Comparison of ENCODE assay signal across 8 mouse cellular contexts in the genomic region with DNA sequence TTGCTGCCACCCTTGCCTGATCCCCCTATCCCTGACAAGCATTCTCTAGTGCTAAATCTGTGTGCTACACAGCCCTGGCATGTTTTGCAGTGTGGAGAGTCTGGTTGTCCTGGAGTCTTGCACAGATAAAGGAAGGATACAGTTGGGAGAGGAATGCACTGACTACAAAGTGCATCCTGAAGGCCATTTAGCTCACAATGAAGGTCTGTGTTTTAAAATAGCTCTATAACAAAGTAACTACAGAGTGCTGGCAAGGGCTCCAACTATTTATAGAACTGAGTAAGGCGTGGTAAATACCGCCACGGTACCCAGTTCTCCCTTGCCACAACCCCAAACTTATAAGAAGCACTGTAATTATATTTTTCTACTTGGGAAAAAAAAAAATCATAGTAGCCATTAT.
DNase-seq lines count a peak whose midpoint lies in the region; ATAC-seq and TF ChIP-seq lines count a peak whose summit lies in the region.

No protein-coding gene starts in this region.

- no peak overlapping the region for H3K4me2 ChIP-seq in midbrain, embryonic 15.5 days
- H3K4me2 ChIP-seq in midbrain, embryonic 13.5 days (replicated peaks), result no peak overlapping the region
- H3K4me2 ChIP-seq in heart, embryonic 16.5 days (ENCODE audit: low read depth, low read length), result peak overlapping the region; percentile 50
- H3K4me2 ChIP-seq in stomach, embryonic 15.5 days, result no peak overlapping the region

- no peaks in the 10 kb centered on the region for H3K36me3 ChIP-seq in midbrain, embryonic 15.5 days (replicated peaks)
- no peaks in the 10 kb centered on the region for H3K36me3 ChIP-seq in midbrain, embryonic 13.5 days
- H3K36me3 ChIP-seq in heart, embryonic 16.5 days (ENCODE audit: control insufficient read depth, insufficient read depth), result no peaks in the 10 kb centered on the region
- H3K36me3 ChIP-seq in stomach, embryonic 15.5 days, result no peaks in the 10 kb centered on the region

- no peaks in the 10 kb centered on the region for H3K27me3 ChIP-seq in midbrain, embryonic 15.5 days (replicated peaks)
- no peaks in the 10 kb centered on the region for H3K27me3 ChIP-seq in midbrain, embryonic 13.5 days
- H3K27me3 ChIP-seq in heart, embryonic 16.5 days (ENCODE audit: control insufficient read depth, insufficient read depth, low read length), result no peaks in the 10 kb centered on the region
- no peaks in the 10 kb centered on the region for H3K27me3 ChIP-seq in stomach, embryonic 15.5 days (replicated peaks)

- H3K27ac ChIP-seq in gastrocnemius, adult 2 months, result peak overlapping the region; percentile 83
- no peak overlapping the region for H3K27ac ChIP-seq in midbrain, embryonic 15.5 days
- no peak overlapping the region for H3K27ac ChIP-seq in midbrain, embryonic 13.5 days
- H3K27ac ChIP-seq in heart, embryonic 16.5 days (ENCODE audit: low read length), result peak overlapping the region; percentile 92
- H3K27ac ChIP-seq in stomach, embryonic 15.5 days, result peak overlapping the region; percentile 3; the same call in 1 of the 2 replicates

- DNase-seq in gastrocnemius, adult 2 months, result no peak
- no peak for DNase-seq in gastrocnemius, postnatal 36 days
- DNase-seq in embryo, embryonic 10 days (ENCODE audit: low spot score), result no peak
- no peak for DNase-seq in yolk sac, embryonic 10.5 days (ENCODE audit: low spot score)

- intact Hi-C loops in gastrocnemius, adult 2 months (cut with DNase I), result no loop called here
- intact Hi-C loops in gastrocnemius, postnatal 36 days (cut with DNase I), result no loop called here

- no peaks in the 10 kb centered on the region for H3K9me3 ChIP-seq in midbrain, embryonic 15.5 days
- H3K9me3 ChIP-seq in midbrain, embryonic 13.5 days, result no peaks in the 10 kb centered on the region
- H3K9me3 ChIP-seq in heart, embryonic 16.5 days (replicated peaks; ENCODE audit: control insufficient read depth, low read length), result no peaks in the 10 kb centered on the region
- H3K9me3 ChIP-seq in stomach, embryonic 15.5 days, result no peaks in the 10 kb centered on the region

- H3K9ac ChIP-seq in midbrain, embryonic 15.5 days, result no peak overlapping the region
- no peak overlapping the region for H3K9ac ChIP-seq in midbrain, embryonic 13.5 days (replicated peaks)
- no peak overlapping the region; the same call in none of the 2 replicates for H3K9ac ChIP-seq in heart, embryonic 16.5 days (ENCODE audit: low read length)
- H3K9ac ChIP-seq in stomach, embryonic 15.5 days, result no peak overlapping the region

- ATAC-seq in midbrain, embryonic 15.5 days (replicated peaks), result 0 out of 2 replicates have a peak, but pooled peaks have one; percentile 40
- no peak for ATAC-seq in midbrain, embryonic 13.5 days
- ATAC-seq in heart, embryonic 16.5 days (replicated peaks; ENCODE audit: extremely low read depth, insufficient read depth, low FRiP score), result peak; percentile 93
- ATAC-seq in stomach, embryonic 15.5 days (ENCODE audit: insufficient read depth, low FRiP score, low read depth), result no peak

- H3K4me3 ChIP-seq in gastrocnemius, adult 2 months, result peak overlapping the region; percentile 41
- no peak overlapping the region for H3K4me3 ChIP-seq in midbrain, embryonic 15.5 days
- H3K4me3 ChIP-seq in midbrain, embryonic 13.5 days (replicated peaks), result no peak overlapping the region
- no peak overlapping the region for H3K4me3 ChIP-seq in heart, embryonic 16.5 days (ENCODE audit: low read length)
- H3K4me3 ChIP-seq in stomach, embryonic 15.5 days (replicated peaks), result no peak overlapping the region

- 0 out of 2 replicates have a peak, but pooled peaks cover 7% of the 10 kb centered on the region for H3K4me1 ChIP-seq in midbrain, embryonic 15.5 days
- H3K4me1 ChIP-seq in midbrain, embryonic 13.5 days (replicated peaks), result peaks cover 6% of the 10 kb centered on the region; the same call in 1 of the 2 replicates
- peaks cover 43% of the 10 kb centered on the region for H3K4me1 ChIP-seq in heart, embryonic 16.5 days (ENCODE audit: control insufficient read depth, insufficient read depth, low read length)
- H3K4me1 ChIP-seq in stomach, embryonic 15.5 days, result no peaks in the 10 kb centered on the region

- TF ChIP-seq CTCF in gastrocnemius, adult 2 months (IDR thresholded peaks at IDR 0.05), result no peak

- 79% methylated on average over 3 of the region's 3 CpGs for WGBS in midbrain, embryonic 15.5 days
- WGBS in midbrain, embryonic 13.5 days, result 86% methylated on average over 3 of the region's 3 CpGs
- WGBS in heart, embryonic 16.5 days, result 16% methylated on average over 3 of the region's 3 CpGs
- 50% methylated on average over 3 of the region's 3 CpGs for WGBS in stomach, embryonic 15.5 days

Comparison
In these comparisons a context has a peak if more than half of its experiments do, and no peak if none do; other contexts are left out.
1. ATAC-seq: peak in midbrain, embryonic 15.5 days (single experiment) and heart, embryonic 16.5 days (single experiment); none in midbrain, embryonic 13.5 days (single experiment) and stomach, embryonic 15.5 days (single experiment).
2. H3K27ac ChIP-seq: peak in gastrocnemius, adult 2 months (single experiment), heart, embryonic 16.5 days (single experiment) and stomach, embryonic 15.5 days (single experiment); none in midbrain, embryonic 15.5 days (single experiment) and midbrain, embryonic 13.5 days (single experiment).